Mouse (Mus musculus) right cerebral cortex, adult 18-20 months (tissue): Measurements from ENCODE around the gene Ccpg1.
A peak's percentile ranks its signal among the peaks of the same experiment; 100 is the strongest.

Experiments used
- DNase-seq: peaks from one replicate; pipeline ENCODE4 v3.0.0; 2022; ENCODE audit warnings: mixed read lengths

The Ccpg1 gene

DNA sequence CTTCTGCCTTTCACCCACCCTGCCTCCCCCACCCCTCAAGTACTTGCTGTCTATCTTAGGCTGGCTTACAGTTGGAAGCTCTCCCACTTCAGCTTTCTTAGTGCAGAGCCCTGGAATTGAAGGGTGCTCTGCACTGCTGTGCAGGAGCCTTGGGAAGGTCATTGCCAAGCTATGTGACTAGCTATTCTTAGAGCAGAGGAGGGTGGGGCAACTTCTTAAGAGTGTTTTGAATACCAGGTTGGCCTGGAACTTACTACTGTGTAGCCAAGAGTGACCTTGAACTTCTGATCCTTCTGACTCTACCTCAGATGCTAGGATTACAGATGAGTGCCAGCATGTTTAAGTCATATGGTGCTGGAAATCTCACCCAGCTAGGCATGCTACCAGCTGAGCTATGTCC is 10.9 kb downstream of the Ccpg1 start:
- DNase-seq: no peak

DNA sequence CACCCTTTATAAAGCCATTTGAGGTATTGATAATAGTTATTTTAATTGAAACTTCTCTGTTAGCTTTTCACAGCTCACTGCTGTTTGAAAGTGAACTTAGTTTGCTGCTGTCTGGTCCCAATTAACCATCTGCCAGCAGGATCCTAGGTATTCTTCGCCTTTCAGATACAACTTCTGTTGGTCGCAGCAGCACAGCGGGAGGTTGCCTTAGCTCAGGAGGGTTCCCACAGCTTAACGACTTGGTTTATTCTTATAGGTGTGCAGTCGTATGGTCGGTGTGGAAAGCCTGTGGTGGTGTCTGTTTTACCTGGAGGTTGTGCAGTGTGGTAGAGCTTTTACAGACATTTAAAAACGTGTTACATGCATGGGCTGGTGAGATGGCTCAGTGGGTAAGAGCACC is 11.6 kb downstream of the Ccpg1 start:
- DNase-seq: no peak

DNA sequence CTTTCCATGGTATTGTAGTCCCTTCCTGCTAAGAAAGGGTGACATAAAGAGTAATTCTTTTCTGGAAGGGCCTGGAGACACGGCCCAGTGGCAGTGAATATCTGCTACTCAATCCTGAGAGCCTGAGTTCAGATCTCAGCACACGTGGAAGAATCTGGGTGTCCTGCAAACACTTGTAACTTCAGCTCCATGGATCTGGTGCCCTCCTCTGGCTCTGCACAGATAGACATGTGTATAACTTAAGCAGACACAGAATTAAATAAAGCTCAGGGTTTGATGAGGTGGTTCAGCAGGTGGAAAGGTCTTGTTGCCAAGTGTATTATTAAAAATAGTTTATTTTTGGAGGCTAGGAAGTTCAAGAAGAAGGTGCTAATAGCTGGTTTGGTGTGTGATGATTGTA is 15.3 kb downstream of the Ccpg1 start:
- DNase-seq: no peak

DNA sequence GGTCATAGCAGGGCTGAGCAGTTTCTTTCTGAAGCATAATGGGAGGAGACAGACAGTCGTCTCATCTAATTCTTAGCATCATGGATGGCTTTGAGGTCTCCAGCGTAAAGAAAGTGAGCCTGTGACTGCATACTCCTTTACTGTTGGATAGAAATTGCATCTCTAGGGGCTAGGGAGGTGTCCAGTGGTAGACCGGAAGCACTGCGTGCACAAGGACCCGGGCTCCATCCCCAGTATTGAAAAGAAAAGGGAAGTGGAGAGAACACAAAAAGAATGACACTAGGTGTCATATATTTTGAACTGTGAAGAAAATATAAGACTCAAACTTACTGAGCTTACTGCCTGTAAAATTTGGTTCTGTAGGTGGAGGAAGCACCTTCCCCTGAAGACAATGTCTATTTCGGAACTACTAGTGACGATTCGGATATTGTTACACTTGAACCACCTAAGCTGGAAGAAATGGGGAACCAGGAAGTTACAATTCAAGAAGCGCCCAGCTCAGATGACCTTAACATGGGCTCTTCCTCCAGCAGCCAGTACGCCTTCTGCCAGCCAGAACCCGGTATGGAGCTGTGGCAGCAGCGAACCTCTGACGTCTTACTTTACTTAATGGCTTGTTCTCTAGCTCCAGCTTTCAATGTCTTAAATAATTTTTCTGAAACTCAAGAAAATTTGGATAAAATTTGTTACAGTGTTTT is 16.2 kb downstream of the Ccpg1 start:
- DNase-seq: no peak

DNA sequence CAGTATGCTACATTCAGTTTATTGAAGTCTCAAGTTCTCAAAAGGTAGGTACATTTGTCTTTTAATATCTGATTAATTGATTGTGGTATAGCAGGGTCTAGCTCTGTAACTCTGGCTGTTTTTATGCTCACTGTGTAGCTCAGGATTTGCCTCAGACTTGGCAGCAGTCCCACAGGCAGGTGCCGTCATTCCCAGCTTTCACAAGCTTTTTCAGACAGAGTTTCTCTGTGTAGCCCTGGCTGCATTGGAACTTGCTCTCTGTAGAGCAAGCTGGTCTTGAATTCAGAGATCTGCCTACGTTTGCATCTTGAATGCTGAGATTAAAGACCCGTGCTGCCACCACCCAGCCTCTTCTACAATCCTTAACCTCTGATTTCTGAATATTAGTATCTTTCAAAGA is 16.9 kb downstream of the Ccpg1 start:
- no peak for DNase-seq

DNA sequence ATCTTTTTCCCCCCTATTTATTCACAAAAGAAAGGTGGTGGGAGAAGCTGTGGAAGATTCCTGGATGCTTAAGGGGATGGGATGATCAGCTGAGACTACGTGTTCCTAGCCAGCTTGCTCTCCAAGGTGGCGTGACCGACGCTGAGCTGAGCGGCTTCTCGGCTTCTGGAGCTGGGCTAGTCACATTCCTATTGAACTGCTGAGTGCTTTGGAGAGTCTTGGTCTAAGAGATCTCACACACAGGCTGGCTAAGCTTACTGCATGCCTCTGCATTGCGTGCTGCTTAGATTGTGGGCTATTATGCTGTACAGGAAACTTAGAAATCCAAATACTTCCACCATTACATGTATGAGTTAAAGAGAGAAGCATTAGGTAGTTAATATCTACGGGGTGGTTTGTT is 18.8 kb downstream of the Ccpg1 start:
- DNase-seq: no peak

DNA sequence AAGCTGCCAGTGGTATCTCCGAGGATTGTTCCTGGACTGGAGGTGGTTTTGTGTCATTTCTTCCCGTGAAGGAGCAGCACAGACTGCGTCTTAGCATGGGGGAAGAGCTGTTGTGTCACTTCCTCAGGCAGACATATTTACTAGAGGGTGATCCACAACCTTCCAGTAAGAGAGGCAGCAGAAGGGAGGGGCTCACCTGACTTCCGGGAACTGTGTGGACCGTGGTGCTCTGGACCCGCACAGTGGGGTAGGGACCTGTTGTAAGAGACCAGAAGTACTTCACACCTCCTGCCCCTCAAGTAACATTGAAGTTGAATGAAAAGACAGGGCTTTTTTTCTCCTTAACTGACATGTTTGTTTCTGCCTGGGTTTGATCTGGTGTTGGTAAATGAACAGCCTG is 19.9 kb downstream of the Ccpg1 start:
- no peak for DNase-seq

DNA sequence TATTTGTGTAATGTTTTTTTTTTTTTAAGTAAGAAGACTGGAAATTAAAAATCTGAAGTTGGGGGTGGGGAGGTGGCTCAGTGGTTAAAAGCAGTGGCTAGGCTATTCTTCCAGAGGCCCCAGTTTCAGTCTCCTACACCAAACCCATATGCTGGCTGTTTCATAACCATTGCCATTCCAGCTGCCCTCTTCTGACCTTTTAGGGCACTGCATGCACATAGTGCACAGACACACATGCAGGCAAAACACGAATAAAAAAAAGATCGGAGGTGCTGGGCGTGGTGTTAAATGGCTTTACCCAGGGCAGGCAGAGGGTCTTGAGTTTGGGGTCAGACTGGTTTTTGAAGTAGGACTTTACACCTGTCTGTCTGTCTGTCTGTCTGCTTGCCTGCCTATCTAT is 20.9 kb downstream of the Ccpg1 start:
- no peak for DNase-seq

DNA sequence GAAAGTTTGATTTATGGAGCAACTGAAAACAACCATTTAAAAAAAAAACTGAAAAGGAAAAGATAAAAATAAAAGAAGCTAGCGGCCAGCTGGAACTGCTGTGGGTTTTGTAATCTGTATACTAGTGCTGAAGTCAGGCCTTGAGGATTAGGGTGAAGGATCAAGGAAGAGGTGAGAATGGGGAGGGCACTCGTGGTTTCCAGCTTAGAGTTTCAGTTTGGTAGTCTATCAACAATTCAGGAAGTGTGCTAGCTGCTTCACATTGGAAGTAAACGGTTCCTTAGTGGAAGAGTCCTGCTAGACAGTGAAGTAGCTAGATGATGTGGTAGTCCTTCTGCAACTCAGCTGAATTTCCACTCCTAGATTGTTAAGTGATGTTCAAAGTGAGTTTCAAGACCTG is 23.2 kb downstream of the Ccpg1 start:
- DNase-seq: no peak

DNA sequence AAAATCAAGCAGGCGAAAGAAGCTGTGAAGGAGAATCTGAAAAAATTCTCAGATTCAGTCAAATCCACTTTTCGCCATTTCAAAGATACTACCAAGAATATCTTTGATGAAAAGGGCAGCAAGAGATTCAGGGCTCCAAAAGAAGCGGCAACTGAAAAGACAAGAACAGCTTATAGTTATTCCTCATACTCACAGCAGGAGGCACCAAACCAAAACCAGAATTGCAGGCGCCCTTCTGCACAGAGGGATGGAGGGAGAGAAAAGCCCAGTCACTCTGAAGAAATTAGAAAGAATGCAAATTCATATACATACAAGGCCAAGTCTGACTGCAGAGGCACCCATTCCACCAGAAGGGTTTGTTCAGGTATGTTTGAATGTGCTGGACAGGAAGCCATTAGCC is 27.4 kb downstream of the Ccpg1 start:
- DNase-seq: no peak

DNA sequence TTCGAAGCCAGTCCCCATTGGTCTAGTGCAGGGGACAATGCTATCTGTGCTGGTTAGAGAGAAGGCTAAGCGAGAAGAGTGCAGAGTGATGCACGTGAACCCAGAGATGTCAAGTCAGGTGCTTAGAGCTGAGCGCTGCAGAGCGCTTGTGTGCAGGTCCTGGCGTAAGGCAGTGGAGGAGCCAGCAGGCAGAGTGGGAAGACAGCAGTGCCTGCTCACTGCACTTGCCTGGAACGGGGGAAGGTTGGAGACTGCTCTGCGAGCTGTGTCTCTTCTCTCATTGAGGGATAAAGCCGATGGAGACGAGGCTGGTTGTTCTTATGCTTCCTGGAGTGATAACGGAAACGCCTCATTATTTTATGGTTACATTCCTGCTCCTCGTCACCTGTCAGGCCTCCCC is 29.5 kb downstream of the Ccpg1 start:
- peak; percentile 40 for DNase-seq

DNA sequence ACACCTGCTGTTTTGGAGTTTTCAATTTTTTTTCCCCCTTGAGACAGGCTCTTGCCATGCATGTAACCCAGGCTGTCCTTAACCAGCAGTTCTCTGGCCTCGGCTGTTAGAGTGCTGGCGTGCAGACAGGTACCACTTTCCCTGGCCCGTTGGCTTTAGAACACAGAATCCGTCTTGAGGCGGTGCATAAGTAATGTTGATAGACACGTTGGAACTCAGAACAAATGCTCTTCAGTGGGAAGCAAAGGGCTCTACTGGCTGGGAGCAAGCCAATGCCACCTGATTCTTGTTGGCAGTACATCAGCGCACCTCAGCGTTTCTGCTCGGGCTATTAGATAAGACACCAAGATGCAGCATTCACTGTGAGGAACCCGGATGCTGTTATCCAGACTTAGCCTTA is 34.6 kb downstream of the Ccpg1 start:
- no peak for DNase-seq

DNA sequence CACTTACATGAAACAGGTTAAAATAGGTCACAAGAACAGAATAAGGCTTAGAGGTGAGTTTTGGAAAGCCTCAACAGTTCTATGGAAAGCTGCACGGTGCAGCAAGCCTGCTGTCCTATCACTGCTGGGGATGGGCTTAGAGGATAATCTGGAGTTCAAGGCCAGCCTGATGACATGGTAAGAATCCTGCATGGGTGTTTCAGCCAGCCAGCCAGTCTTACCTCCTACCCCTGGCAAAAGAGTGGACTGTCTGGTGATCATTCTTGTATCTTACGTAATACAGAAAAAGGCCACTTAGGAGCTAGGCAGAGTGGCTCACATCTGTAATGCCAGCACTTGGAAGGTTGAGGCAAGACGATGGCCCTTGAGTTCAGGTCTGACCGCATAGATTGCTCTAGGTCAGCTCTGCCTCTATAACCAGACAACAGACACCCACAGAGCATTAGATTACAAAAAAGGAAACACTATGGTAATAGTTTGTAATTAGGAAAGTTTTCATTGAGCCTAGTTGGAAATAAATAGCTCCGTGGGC is 35.4 kb downstream of the Ccpg1 start:
- DNase-seq: no peak

DNA sequence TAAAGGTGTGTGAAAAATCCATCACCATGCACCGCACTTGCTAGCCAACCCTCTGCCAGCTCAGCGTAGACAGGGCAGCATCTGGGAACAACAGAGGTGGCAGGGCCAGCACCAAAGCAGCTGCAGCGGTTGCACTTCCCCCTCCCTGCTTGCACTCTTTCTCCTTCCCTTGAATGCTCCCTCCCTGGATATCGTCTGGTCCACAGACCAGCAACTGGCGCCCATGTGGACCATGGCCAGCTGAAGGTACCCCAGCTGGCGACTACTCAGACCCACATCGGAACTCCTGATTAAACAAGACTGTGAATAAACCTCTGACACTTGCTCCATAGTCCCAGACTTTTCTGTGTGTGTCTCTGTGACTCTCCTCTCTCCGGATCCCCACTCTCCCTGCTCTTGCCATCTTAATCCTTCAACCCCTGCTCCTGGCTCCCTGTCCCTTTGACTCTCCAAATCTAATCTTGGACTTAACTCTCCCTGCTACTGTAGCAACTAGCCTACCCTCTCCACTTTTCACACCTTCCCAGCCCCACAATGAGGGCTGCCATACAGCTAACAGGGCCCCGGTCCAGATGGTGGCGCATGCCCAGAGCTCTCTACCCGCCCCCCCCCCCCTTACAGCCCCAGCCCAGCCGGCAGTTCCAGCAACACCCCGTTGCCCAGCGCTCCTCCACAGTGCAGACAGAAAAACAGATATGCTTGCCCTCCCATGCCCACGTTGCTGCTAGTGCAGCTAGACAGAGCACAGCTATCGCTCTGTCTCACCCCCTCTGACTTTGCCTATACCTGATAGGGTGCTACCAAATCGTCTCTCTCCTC is 40.8 kb downstream of the Ccpg1 start:
- DNase-seq: peak; percentile 39

DNA sequence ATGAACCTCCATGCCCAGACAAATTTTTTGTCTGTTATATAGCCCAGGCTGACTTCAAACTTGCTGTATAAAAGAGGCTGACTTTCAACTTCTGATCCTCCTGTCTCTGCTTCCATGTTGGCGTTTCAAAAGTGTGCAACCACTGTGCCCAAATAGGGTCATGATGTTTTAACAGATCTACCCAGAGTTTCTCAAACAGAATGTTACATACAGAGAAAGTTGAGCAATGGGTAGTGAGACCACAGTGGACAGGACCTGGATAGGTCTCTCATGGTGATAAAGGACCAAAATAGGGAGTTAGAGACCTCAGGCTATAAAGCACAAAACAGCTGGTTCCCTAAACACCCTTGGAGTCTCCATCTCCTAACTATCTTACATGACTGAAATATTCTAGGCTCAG is 45.2 kb downstream of the Ccpg1 start:
- DNase-seq: no peak

DNA sequence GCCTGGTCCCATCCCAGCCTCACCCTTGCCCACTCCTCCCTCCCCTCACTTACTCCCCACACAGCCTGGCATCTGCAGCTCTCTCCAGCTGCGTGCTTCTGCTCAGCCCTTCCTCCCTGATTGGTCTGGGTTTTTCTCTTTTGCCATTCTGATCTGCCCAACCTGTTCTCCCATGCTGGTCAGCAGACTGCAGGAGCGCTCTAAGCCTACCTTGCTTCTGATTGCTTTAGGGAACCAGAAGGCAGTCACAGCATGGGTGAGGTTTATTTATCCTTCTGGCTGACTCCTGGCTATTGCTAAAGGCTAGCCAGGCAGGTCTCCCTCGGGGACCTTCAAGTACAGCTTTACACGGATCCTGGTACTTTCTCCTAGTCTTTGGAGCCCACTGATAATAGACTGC is 46.2 kb downstream of the Ccpg1 start:
- no peak for DNase-seq

DNA sequence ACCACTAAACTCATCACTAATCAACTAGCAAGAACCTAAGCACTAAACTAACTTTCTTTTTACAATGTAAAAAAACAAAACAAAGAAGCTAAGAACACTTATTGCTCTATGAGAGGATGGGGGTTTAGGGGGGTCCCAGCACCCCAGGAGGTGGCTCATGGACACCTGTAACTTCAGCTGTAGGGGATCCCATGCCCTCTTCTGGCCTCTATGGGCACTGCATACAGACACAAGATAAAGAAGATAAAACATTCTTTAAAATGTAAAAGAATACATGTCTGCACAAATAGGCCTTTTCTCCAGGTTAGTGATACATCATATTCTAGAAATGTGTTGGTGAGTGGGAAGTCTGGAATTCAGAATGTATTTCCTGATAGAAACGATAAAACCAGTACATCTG is 48.2 kb downstream of the Ccpg1 start:
- DNase-seq: no peak

DNA sequence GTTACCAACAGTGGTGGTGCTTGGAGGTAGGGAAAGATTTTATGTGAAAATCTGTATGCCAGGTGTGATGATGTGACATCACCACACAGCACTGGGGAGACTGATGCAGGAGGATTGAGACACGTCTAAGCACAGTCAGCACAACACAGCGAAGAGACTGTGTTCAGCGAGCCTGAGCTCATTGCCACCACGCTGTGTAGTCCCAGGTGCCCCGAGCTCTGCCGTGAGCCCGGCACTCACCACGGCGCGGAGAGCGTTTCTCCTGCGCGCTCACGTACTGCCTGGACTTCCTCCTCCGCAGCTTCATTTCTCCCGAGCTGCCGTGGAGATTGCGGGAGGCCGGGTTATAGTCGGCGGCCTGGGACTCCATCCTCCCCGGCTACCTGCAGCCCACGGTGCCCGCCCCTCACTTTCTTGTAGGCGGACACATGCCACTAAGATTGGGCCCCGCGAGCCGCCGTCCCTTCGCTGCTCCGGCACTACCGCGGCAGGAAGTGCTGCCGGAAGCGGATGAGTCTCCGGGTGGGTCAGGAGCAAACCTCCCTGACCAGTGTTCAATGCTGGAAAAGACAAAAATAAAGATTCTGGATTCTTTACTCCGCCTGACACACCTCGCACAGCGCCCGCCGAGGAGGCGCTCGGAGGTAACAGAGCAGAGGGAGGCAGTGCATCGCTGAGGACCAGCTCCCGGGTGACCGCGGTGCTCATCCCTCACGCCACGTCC is 54.2 kb downstream of the Ccpg1 start:
- peak; percentile 97 for DNase-seq

DNA sequence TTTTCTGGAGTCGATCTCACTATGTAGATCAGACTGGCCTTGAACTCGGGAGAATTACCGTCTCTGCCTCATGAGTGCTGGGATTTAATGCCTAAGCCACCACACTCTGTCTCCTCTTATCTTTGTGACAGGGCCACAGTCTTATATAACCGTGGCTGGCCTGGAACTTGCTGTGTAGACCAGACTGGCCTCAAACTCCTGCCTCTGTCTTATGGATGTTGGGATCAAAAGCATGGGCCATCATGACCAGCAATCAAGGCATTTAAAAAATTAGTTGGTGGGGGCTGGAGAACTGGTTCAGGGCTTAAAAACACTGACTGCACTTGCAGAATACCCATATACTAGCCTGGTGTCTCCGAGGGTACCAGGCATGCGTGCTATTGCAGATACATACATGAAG is 54.9 kb downstream of the Ccpg1 start, which contains the start of gene Pigb:
Pigb (minus strand) TSS at position 299 of the 400 bp plus-strand sequence.
- DNase-seq: no peak

DNA sequence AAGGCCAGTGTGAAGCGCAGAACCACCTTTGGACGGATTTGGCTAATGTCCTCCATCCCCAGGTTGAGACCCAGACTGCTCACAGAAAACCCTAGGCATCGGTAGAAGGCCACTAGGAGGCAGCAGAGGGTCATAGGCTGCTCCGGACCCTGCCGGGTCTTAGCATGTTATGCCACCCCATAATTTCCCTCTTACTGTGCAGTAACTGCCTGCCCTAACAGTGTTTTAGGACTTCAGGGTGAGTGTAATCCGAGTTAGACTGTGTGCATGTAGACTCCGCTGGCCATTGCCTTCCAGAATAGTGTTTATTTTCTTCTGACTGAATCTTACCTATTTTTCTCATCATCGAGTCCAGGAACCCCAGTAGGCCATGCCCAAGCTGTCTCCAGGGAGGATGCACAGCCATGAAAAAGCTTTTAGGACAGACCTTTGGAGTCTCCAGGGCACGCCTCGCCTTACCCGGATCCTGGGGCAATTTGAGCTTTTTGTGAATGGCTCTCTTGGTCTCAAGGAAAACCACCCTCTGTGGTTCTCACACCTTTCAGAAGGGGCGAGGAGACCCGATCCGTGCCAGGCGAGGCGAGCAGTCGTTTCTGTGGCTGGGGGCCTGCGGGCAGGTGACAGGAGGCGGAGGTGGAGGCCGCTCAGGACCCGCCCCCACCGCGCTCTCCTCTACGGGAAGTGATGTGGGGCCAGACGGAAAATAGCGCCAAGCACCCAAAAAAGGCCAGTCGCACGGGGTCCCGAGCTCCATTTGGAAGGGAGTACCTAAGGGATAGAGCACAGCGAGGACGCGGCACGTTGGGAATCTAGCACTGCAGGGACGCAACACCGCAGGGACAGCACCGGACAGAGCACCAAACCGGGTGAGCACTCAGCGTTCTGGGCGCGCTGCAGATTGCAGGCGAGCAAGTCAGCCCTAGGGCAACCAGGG is 59.2 kb downstream of the Ccpg1 start, which contains the start of gene Rab27a:
Rab27a (plus strand) TSS at position 709 of the 934 bp plus-strand sequence.
- DNase-seq: peak; percentile 79

DNA sequence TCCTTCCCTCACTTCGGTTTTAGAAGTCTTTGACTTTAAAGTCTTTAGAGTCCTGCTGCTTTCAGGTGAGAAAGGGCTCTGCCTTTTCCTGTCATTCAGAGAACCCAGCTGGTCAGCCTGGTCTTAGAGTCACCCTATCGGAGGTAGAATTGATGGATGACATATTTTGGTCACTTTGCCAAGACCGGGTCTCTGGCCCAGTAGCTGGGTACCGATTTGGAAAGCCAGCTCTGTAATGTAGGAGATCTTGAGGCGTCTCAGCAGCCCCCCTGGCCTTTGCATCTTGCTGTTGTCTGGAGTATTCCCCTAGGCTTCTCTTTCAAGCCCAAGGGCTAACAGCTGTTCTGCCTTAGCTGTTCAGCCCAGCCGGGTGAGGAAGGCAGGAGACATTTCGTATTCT is 60.0 kb downstream of the Ccpg1 start:
- no peak for DNase-seq

DNA sequence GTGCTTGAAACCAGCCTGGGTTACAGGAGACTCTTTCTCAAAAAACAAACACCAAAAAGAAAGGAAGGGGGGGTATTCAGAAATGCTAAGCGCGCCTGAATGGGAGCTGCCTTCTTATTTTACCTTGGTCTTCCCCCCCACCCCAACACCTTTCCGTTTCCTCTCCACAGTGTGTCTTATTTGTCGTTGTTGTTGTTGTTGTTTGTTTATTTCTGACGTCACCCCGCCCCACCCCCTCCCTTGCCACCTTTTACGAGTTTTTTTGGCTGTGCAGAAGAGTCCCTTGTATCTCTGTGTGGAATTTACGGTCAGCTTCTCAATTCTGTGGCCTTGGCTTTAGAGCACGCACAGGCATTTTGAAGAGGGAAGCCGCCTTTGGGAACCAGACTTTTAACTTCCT is 60.5 kb downstream of the Ccpg1 start:
- no peak for DNase-seq
